Mouse (Mus musculus): ENCODE measurements around the gene Kank3.
"Not testable (repeated sequence)": the region's sequence is repeated elsewhere in the genome, so short reads cannot be mapped to it uniquely, and the experiment has no call there.

Kank3 gene

GRCm38 (mm10) chr17:33808192-33808591, 2.1 kb upstream of the Kank3 start:
- no peak for DNase-seq

GRCm38 (mm10) chr17:33811142-33811516, 810 bp downstream of the Kank3 start:
- DNase-seq: no peak

- DNase-seq: no peak
Observed at GRCm38 (mm10) chr17:33812475-33812874, 2.2 kb downstream of the Kank3 start.

- no peak for DNase-seq
Observed at GRCm38 (mm10) chr17:33812990-33813389, 2.7 kb downstream of the Kank3 start.

GRCm38 (mm10) chr17:33815399-33815798, 5.1 kb downstream of the Kank3 start:
- DNase-seq: no peak

GRCm38 (mm10) chr17:33816612-33817011, 6.3 kb downstream of the Kank3 start:
- peak; percentile 46 for DNase-seq

- peak; percentile 96 for DNase-seq
Observed at GRCm38 (mm10) chr17:33817184-33817968, 7.1 kb downstream of the Kank3 start.

GRCm38 (mm10) chr17:33817969-33818643, 7.8 kb downstream of the Kank3 start:
- no peak for DNase-seq

GRCm38 (mm10) chr17:33822436-33822959, 12.2 kb downstream of the Kank3 start:
- DNase-seq: no peak

GRCm38 (mm10) chr17:33823171-33823570, 12.9 kb downstream of the Kank3 start:
- DNase-seq: not testable (repeated sequence)

- peak; percentile 97 for DNase-seq
Observed at GRCm38 (mm10) chr17:33824084-33824996, 14.0 kb downstream of the Kank3 start, which contains the start of the genes Rps28 and Ndufa7. Gene Rps28, minus strand, starts transcription at chr17:33824562. Gene Ndufa7, plus strand, starts transcription at chr17:33824572.

- not testable (repeated sequence) for DNase-seq
Observed at GRCm38 (mm10) chr17:33824997-33825330, 14.6 kb downstream of the Kank3 start.

GRCm38 (mm10) chr17:33825462-33825861, 15.1 kb downstream of the Kank3 start:
- no peak for DNase-seq

GRCm38 (mm10) chr17:33826850-33827249, 16.5 kb downstream of the Kank3 start:
- peak; percentile 71 for DNase-seq

GRCm38 (mm10) chr17:33828892-33829291, 18.6 kb downstream of the Kank3 start:
- DNase-seq: peak; percentile 77

- DNase-seq: no peak
Observed at GRCm38 (mm10) chr17:33829561-33829960, 19.2 kb downstream of the Kank3 start.

- DNase-seq: peak; percentile 93
Observed at GRCm38 (mm10) chr17:33842966-33843795, 32.9 kb downstream of the Kank3 start, which contains the start of gene Cd320. Gene Cd320, plus strand, starts transcription at chr17:33843091.

GRCm38 (mm10) chr17:33844196-33844595, 33.9 kb downstream of the Kank3 start:
- DNase-seq: no peak

- no peak for DNase-seq
Observed at GRCm38 (mm10) chr17:33848139-33848538, 37.8 kb downstream of the Kank3 start.

GRCm38 (mm10) chr17:33851331-33851730, 41.0 kb downstream of the Kank3 start:
- DNase-seq: no peak

- DNase-seq: no peak
Observed at GRCm38 (mm10) chr17:33857816-33858215, 47.5 kb downstream of the Kank3 start.
